Mouse (Mus musculus) limb, embryonic 10.5 days (tissue): ENCODE data around the gene Klhl29. TPM values are rescaled to one million over a fixed set of nuclear protein-coding genes. Genes with fewer than 3 reads are reported as not detected.

Experiments
- DNase-seq: peaks from one replicate; pipeline ENCODE4 v3.0.0-alpha.2; 2017; ENCODE audit warnings: low spot score
- H3K27ac ChIP-seq: fragments of 300-500 bp; sonication (generic); 2 replicates; pipeline ENCODE4 v1.5.1; 2016; ENCODE audit warnings: mild to moderate bottlenecking
- H3K27me3 ChIP-seq: fragments of 300-500 bp; sonication (generic); 2 replicates; pipeline ENCODE4 v1.6.1; 2016; ENCODE audit warnings: low read depth, mild to moderate bottlenecking; ENCODE audit not compliant: poor library complexity, severe bottlenecking
- H3K36me3 ChIP-seq: fragments of 300-500 bp; sonication (generic); 2 replicates; pipeline ENCODE4 v1.6.1; 2016; ENCODE audit warnings: mild to moderate bottlenecking, moderate library complexity
- H3K4me1 ChIP-seq: fragments of 300-500 bp; sonication (generic); 2 replicates; pipeline ENCODE4 v1.6.1; 2016
- H3K4me3 ChIP-seq: fragments of 300-500 bp; sonication (generic); 2 replicates; pipeline ENCODE4 v1.5.1; 2016; ENCODE audit warnings: mild to moderate bottlenecking, moderate library complexity
- H3K9me3 ChIP-seq: fragments of 300-500 bp; sonication (generic); replicated peaks from 2 replicates; pipeline ENCODE4 v1.6.1; 2016; ENCODE audit warnings: mild to moderate bottlenecking
- WGBS: fragments of 180-500 bp; shearing (Covaris S2); methylation state at CpG from one replicate; pipeline ENCODE4 v1.1.7; 2016; 5-methylcytosine and 5-hydroxymethylcytosine counted together
- polyA plus RNA-seq: library from polyadenylated mRNA; unstranded; fragments of >200 nt; fragmentation: Nextera tagmentation; extraction: Ambion mirVana; gene quantifications from 2 replicates; pipeline ENCODE4 v1.2.1, GENCODE M21; 2016

Gene Klhl29
- polyA plus RNA-seq, 1 experiment from 2014 or later, result 1.4 TPM

GRCm38 (mm10) chr12:5381694-5382093 is 6.2 kb upstream of the Klhl29 start:
- no peaks in the 10 kb centered on the region for H3K36me3 ChIP-seq
- H3K4me3 ChIP-seq, result no peak overlapping the region
- no peak overlapping the region for H3K27ac ChIP-seq
- DNase-seq, result no peak
- no peaks in the 10 kb centered on the region for H3K9me3 ChIP-seq
- H3K27me3 ChIP-seq, result peaks cover 9% of the 10 kb centered on the region
- peaks cover 4% of the 10 kb centered on the region for H3K4me1 ChIP-seq

GRCm38 (mm10) chr12:5374684-5375615 is 532 bp downstream of the Klhl29 start:
- Histone ChIP-seq H3K9me3 (no peaks in the 10 kb centered on the region), H3K4me3 (peak overlapping the region; percentile 84), H3K36me3 (no peaks in the 10 kb centered on the region), H3K27ac (peak overlapping the region; percentile 92), H3K27me3 (peaks cover 33% of the 10 kb centered on the region), H3K4me1 (peaks cover 30% of the 10 kb centered on the region)
- DNase-seq, result peak; percentile 64
- WGBS, result under 1% methylated on average over 84 of the region's 84 CpGs

GRCm38 (mm10) chr12:5374196-5374683 is 1.2 kb downstream of the Klhl29 start:
- peaks cover 30% of the 10 kb centered on the region for H3K4me1 ChIP-seq
- no peaks in the 10 kb centered on the region for H3K36me3 ChIP-seq
- DNase-seq, result peak; percentile 70
- H3K9me3 ChIP-seq, result no peaks in the 10 kb centered on the region
- under 1% methylated on average over 31 of the region's 31 CpGs for WGBS
- H3K4me3 ChIP-seq, result peak overlapping the region; percentile 84
- H3K27ac ChIP-seq, result peak overlapping the region; percentile 92
- H3K27me3 ChIP-seq, result peaks cover 33% of the 10 kb centered on the region

GRCm38 (mm10) chr12:5373641-5374195 is 1.8 kb downstream of the Klhl29 start:
- Histone ChIP-seq H3K4me3 (peak overlapping the region; percentile 84), H3K36me3 (no peaks in the 10 kb centered on the region), H3K27ac (peak overlapping the region; percentile 92), H3K4me1 (peaks cover 30% of the 10 kb centered on the region), H3K27me3 (peaks cover 33% of the 10 kb centered on the region), H3K9me3 (no peaks in the 10 kb centered on the region)
- WGBS, result 1% methylated on average over 42 of the region's 42 CpGs
- peak; percentile 65 for DNase-seq

GRCm38 (mm10) chr12:5369396-5369795 is 6.1 kb downstream of the Klhl29 start:
- Histone ChIP-seq H3K4me3 (no peak overlapping the region), H3K36me3 (no peaks in the 10 kb centered on the region), H3K4me1 (peaks cover 12% of the 10 kb centered on the region), H3K27me3 (peaks cover 18% of the 10 kb centered on the region), H3K9me3 (no peaks in the 10 kb centered on the region), H3K27ac (no peak overlapping the region)
- DNase-seq, result no peak
- 92% methylated on average over 4 of the region's 4 CpGs for WGBS

- H3K4me3 ChIP-seq, result no peak overlapping the region
- no peaks in the 10 kb centered on the region for H3K9me3 ChIP-seq
- no peak overlapping the region for H3K27ac ChIP-seq
- no peaks in the 10 kb centered on the region for H3K36me3 ChIP-seq
- H3K27me3 ChIP-seq, result no peaks in the 10 kb centered on the region
- DNase-seq, result no peak
- H3K4me1 ChIP-seq, result no peaks in the 10 kb centered on the region
- 93% methylated on average over 3 of the region's 3 CpGs for WGBS
Measured at GRCm38 (mm10) chr12:5364836-5365235, 10.6 kb downstream of the Klhl29 start.

- Histone ChIP-seq H3K4me3 (no peak overlapping the region), H3K36me3 (no peaks in the 10 kb centered on the region), H3K27ac (no peak overlapping the region), H3K27me3 (no peaks in the 10 kb centered on the region), H3K9me3 (no peaks in the 10 kb centered on the region), H3K4me1 (no peaks in the 10 kb centered on the region)
- 92% methylated on average over 17 of the region's 17 CpGs for WGBS
- DNase-seq, result no peak
Measured at GRCm38 (mm10) chr12:5363961-5364634, 11.4 kb downstream of the Klhl29 start.

- Histone ChIP-seq H3K9me3 (no peaks in the 10 kb centered on the region), H3K27me3 (no peaks in the 10 kb centered on the region), H3K4me3 (no peak overlapping the region), H3K36me3 (no peaks in the 10 kb centered on the region), H3K4me1 (no peaks in the 10 kb centered on the region), H3K27ac (no peak overlapping the region)
- WGBS, result 78% methylated on average over 5 of the region's 5 CpGs
- no peak for DNase-seq
Measured at GRCm38 (mm10) chr12:5359065-5359464, 16.4 kb downstream of the Klhl29 start.

- DNase-seq, result no peak
- 56% methylated on average over 6 of the region's 6 CpGs for WGBS
Measured at GRCm38 (mm10) chr12:5358497-5358896, 17.0 kb downstream of the Klhl29 start.

GRCm38 (mm10) chr12:5353416-5353815 is 22.1 kb downstream of the Klhl29 start:
- Histone ChIP-seq H3K9me3 (no peaks in the 10 kb centered on the region), H3K4me3 (no peak overlapping the region), H3K27ac (no peak overlapping the region), H3K4me1 (no peaks in the 10 kb centered on the region), H3K27me3 (no peaks in the 10 kb centered on the region), H3K36me3 (no peaks in the 10 kb centered on the region)
- no peak for DNase-seq
- 93% methylated on average over 9 of the region's 9 CpGs for WGBS

More at GRCm38 (mm10) chr12:5358497-5358896, 17.0 kb downstream of the Klhl29 start:
- H3K36me3 ChIP-seq, result no peaks in the 10 kb centered on the region
- no peak overlapping the region for H3K27ac ChIP-seq
- H3K4me3 ChIP-seq, result no peak overlapping the region
- H3K9me3 ChIP-seq, result no peaks in the 10 kb centered on the region
- H3K4me1 ChIP-seq, result no peaks in the 10 kb centered on the region
- H3K27me3 ChIP-seq, result no peaks in the 10 kb centered on the region

- no peaks in the 10 kb centered on the region for H3K4me1 ChIP-seq
- no peaks in the 10 kb centered on the region for H3K9me3 ChIP-seq
- no peaks in the 10 kb centered on the region for H3K27me3 ChIP-seq
- 94% methylated on average over 8 of the region's 8 CpGs for WGBS
- DNase-seq, result no peak
- no peak overlapping the region for H3K27ac ChIP-seq
- no peaks in the 10 kb centered on the region for H3K36me3 ChIP-seq
- H3K4me3 ChIP-seq, result no peak overlapping the region
Measured at GRCm38 (mm10) chr12:5352771-5353170, 22.7 kb downstream of the Klhl29 start.

GRCm38 (mm10) chr12:5350491-5351285 is 24.8 kb downstream of the Klhl29 start:
- H3K27ac ChIP-seq, result no peak overlapping the region
- no peaks in the 10 kb centered on the region for H3K36me3 ChIP-seq
- no peaks in the 10 kb centered on the region for H3K27me3 ChIP-seq
- no peaks in the 10 kb centered on the region for H3K9me3 ChIP-seq
- no peak for DNase-seq
- H3K4me1 ChIP-seq, result no peaks in the 10 kb centered on the region
- 91% methylated on average over 11 of the region's 11 CpGs for WGBS
- no peak overlapping the region for H3K4me3 ChIP-seq
